Mouse (Mus musculus): ENCODE measurements around the gene Ppcdc.
"Not testable (repeated sequence)": the region's sequence is repeated elsewhere in the genome, so short reads cannot be mapped to it uniquely, and the experiment has no call there.

DNA sequence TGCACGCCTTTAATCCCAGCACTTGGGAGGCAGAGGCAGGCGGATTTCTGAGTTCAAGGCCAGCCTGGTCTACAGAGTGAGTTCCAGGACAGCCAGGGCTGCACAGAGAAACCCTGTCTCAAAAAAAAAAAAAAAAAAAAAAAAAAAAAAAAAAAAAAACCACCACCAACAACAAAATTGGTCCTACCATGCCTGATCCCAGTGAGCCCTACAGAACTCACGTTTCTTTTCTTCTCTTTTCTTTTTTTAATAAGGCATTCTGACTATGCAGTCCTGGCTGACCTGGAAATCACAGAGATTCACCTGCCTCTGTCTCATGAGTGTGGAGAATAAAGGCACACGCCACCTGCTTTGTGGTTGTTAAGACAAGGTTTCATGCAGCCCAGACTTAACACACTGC lies 12.8 kb downstream of the Ppcdc start:
- not testable (repeated sequence) for TF ChIP-seq CTCF (conservative IDR thresholded peaks at IDR 0.05; ENCODE audit: insufficient read depth, insufficient read length, low read depth, low read length); POLR2A (IDR thresholded peaks at IDR 0.05; ENCODE audit: low read depth, low read length)
